9 mouse cellular contexts compared by ENCODE assay signal in genomic region chr12:82166101-82166571, GRCm38 (mm10). TPM values are rescaled to one million over a fixed set of nuclear protein-coding genes. Genes with fewer than 3 reads are reported as not detected.
A peak's percentile ranks its signal among the peaks of the same experiment; 100 is the strongest.
DNase-seq lines count a peak whose midpoint lies in the region; ATAC-seq lines count a peak whose summit lies in the region.
"Had no signal": no experiment of that assay in that cellular context is flagged by ENCODE, and none has a peak within 500 bp of the region (broad histone marks: within the 10 kb centered on the region; RNA-seq: fewer than 3 reads in every experiment).

No protein-coding gene starts in this region.

- WGBS in forebrain, embryonic 16.5 days: 12% methylated on average over 14 of the region's 14 CpGs

- H3K27ac ChIP-seq in forebrain, embryonic 16.5 days (ENCODE audit: low read length): no peak overlapping the region

- peak overlapping the region; percentile 40 for H3K9ac ChIP-seq in forebrain, embryonic 16.5 days (replicated peaks; ENCODE audit: low read depth, low read length)

- H3K4me1 ChIP-seq in forebrain, embryonic 16.5 days (replicated peaks; ENCODE audit: control insufficient read depth, insufficient read depth, low read length): peaks cover 24% of the 10 kb centered on the region

- H3K36me3 ChIP-seq in forebrain, embryonic 16.5 days (ENCODE audit: control insufficient read depth, insufficient read depth): no peaks in the 10 kb centered on the region

- H3K9me3 ChIP-seq in forebrain, embryonic 16.5 days (ENCODE audit: control insufficient read depth, low read length): no peaks in the 10 kb centered on the region
- H3K9me3 ChIP-seq: megakaryocyte, embryonic 14.5 days had no signal

- H3K4me2 ChIP-seq in forebrain, embryonic 16.5 days (ENCODE audit: low read length): peak overlapping the region; percentile 53

- ATAC-seq in forebrain, embryonic 16.5 days: no peak

- H3K27me3 ChIP-seq in forebrain, embryonic 16.5 days (replicated peaks; ENCODE audit: control insufficient read depth, insufficient read depth, low read length): no peaks in the 10 kb centered on the region

- DNase-seq in spleen, postnatal 36 days (ENCODE audit: low spot score in 2 of 2): peak; percentile 40 to 43
- DNase-seq in spleen, postnatal 14 days (ENCODE audit: low spot score in 2 of 2): no peak
- peak; percentile 52 for DNase-seq in lung, postnatal 36 days
- DNase-seq in thymus, postnatal 36 days: peak; percentile 55 to 67
- DNase-seq in layer of hippocampus, adult 11-12 months (ENCODE audit: low spot score): no peak
- no peak for DNase-seq in kidney, postnatal 10 days
- no peak for DNase-seq in kidney, adult 18-20 months

- H3K4me3 ChIP-seq in forebrain, embryonic 16.5 days (replicated peaks; ENCODE audit: low read length): peak overlapping the region; percentile 23
- H3K4me3 ChIP-seq: megakaryocyte, embryonic 14.5 days had no signal

RNA-seq across cellular contexts. Expression of gene Sipa1l1, which starts 3.0 kb away (rescaled TPM):
- polyA plus RNA-seq in forebrain, embryonic 16.5 days (2015; fragmentation: Nextera tagmentation; extraction: Ambion mirVana): 24.0 and 26.8 TPM in 2 replicates

Comparison
In these comparisons a context has a peak if more than half of its experiments do, and no peak if none do; other contexts are left out.
1. DNase-seq: peak in spleen, postnatal 36 days (2 of 2), lung, postnatal 36 days (single experiment) and thymus, postnatal 36 days (2 of 2); none in spleen, postnatal 14 days (0 of 2), layer of hippocampus, adult 11-12 months (single experiment), kidney, postnatal 10 days (single experiment) and kidney, adult 18-20 months (single experiment).